Mouse (Mus musculus) forebrain, embryonic 14.5 days (tissue): ENCODE results near the gene Usp50. TPM values are rescaled to one million over a fixed set of nuclear protein-coding genes. Genes with fewer than 3 reads are reported as not detected.

Experiments
- ATAC-seq: fragments of 200-750 bp; cut with Nextera tagmentation; 2 replicates; pipeline ENCODE4 v1.8.0; 2017; ENCODE audit warnings: mild to moderate bottlenecking, moderate library complexity
- DNase-seq: peaks from one replicate; pipeline ENCODE4 v3.0.0-alpha.2; 2015; ENCODE audit warnings: low spot score
- H3K27ac ChIP-seq: fragments of 300-500 bp; sonication (generic); 2 replicates; pipeline ENCODE4 v1.5.1; 2014; ENCODE audit warnings: low read depth, mild to moderate bottlenecking, control low read depth, low read length, moderate library complexity
- H3K27me3 ChIP-seq: fragments of 300-500 bp; sonication (generic); replicated peaks from 2 replicates; pipeline ENCODE4 v1.6.1; 2014; ENCODE audit warnings: low read length, control low read depth, mixed read lengths; ENCODE audit not compliant: control insufficient read depth, insufficient read depth
- H3K36me3 ChIP-seq: fragments of 300-500 bp; sonication (generic); 2 replicates; pipeline ENCODE4 v1.6.1; 2014; ENCODE audit warnings: low read length, control low read depth; ENCODE audit not compliant: control insufficient read depth, insufficient read depth
- H3K4me1 ChIP-seq: fragments of 300-500 bp; sonication (generic); 2 replicates; pipeline ENCODE4 v1.6.1; 2014; ENCODE audit warnings: antibody characterized with exemption, low read length, control low read depth; ENCODE audit not compliant: control insufficient read depth, insufficient read depth
- H3K4me2 ChIP-seq: fragments of 300-500 bp; sonication (generic); 2 replicates; pipeline ENCODE4 v1.6.1; 2014; ENCODE audit warnings: mild to moderate bottlenecking, control low read depth, low read length
- H3K4me3 ChIP-seq: fragments of 300-500 bp; sonication (generic); 2 replicates; pipeline ENCODE4 v1.5.1; 2014; ENCODE audit warnings: low read depth, low read length, control low read depth
- H3K9ac ChIP-seq: fragments of 300-500 bp; sonication (generic); 2 replicates; pipeline ENCODE4 v1.6.1; 2014; ENCODE audit warnings: mild to moderate bottlenecking, low read length, control low read depth, moderate library complexity
- H3K9me3 ChIP-seq: fragments of 300-500 bp; sonication (generic); replicated peaks from 2 replicates; pipeline ENCODE4 v1.6.1; 2016; ENCODE audit warnings: low read length, control low read depth, mixed read lengths; ENCODE audit not compliant: control insufficient read depth
- WGBS: fragments of 180-500 bp; shearing (Covaris S2); extraction: QIAGEN DNeasy Blood & Tissue Kit; methylation state at CpG from one replicate; pipeline ENCODE4 v1.1.7; 2014; 5-methylcytosine and 5-hydroxymethylcytosine counted together
- polyA plus RNA-seq: library from polyadenylated mRNA; unstranded; fragments of >200 nt; fragmentation: Nextera tagmentation; extraction: Ambion mirVana; gene quantifications from 2 replicates; pipeline ENCODE4 v1.2.1, GENCODE M21; 2014

Usp50 gene
- polyA plus RNA-seq, 1 experiment from 2014 or later, result 2.2 TPM

DNA sequence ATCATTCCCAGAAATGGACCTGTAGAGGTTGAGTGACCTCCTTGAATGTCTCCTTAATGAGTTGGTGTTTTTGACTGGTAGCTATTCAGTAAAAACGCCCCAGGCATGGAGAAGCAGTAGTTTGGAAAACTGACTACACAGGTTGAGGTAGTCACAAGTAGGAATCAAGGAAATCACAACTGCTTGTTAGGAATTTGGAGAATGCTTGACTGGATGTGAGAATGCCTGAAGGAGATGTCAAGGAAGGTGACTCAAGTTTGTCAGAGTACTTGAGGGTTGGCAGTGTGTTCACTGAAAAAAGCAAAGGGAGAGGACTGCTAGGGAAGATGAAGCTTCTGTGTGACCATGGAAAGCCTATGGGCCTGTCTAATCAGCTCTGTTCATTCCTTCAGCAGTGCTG is 105.9 kb downstream of the Usp50 start:
- WGBS, result 91% methylated on average over 1 of the region's 1 CpGs
- Histone ChIP-seq H3K9ac (no peak overlapping the region), H3K36me3 (peaks cover 3% of the 10 kb centered on the region), H3K9me3 (no peaks in the 10 kb centered on the region; the same call in 1 of the 2 replicates), H3K4me1 (peaks cover 21% of the 10 kb centered on the region; the same call in 1 of the 2 replicates), H3K27me3 (no peaks in the 10 kb centered on the region), H3K27ac (no peak overlapping the region), H3K4me2 (no peak overlapping the region; the same call in 1 of the 2 replicates), H3K4me3 (no peak overlapping the region)
- ATAC-seq (no peak), DNase-seq (no peak)

DNA sequence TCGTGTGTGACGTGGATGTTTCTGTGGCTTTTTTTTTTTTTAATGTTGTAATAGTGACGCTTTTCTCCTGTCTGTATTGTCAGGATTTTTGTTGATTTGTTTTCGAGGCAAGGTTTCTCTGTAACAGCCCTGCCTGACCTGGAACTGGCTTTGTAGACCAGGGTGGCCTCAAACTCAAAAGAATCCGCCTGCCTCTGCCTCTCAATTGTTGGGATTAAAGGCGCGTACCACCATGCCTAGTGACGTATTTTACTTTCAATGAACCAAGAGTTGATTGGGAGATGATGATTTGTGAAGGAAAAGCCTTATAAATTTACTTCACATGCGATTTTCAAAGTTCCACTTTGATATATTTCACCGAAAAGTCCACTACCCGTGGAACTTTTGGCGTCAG is 107.2 kb downstream of the Usp50 start, which contains the start of gene Gabpb1:
Gabpb1 (minus strand) TSS at position 216 of the 394 bp plus-strand sequence.
- no peaks in the 10 kb centered on the region; the same call in 1 of the 2 replicates for H3K9me3 ChIP-seq
- H3K27ac ChIP-seq, result peak within 1 kb of the TSS; percentile 100
- peak within 1 kb of the TSS; percentile 99 for H3K9ac ChIP-seq
- peaks cover 27% of the 10 kb centered on the region for H3K4me1 ChIP-seq
- H3K4me2 ChIP-seq, result peak within 1 kb of the TSS; percentile 57
- 24% methylated on average over 12 of the region's 12 CpGs for WGBS
- ATAC-seq (no peak), DNase-seq (peak; percentile 25)
- peaks cover 3% of the 10 kb centered on the region; the same call in 1 of the 2 replicates for H3K36me3 ChIP-seq
- peak within 1 kb of the TSS; percentile 97 for H3K4me3 ChIP-seq
- H3K27me3 ChIP-seq, result no peaks in the 10 kb centered on the region

DNA sequence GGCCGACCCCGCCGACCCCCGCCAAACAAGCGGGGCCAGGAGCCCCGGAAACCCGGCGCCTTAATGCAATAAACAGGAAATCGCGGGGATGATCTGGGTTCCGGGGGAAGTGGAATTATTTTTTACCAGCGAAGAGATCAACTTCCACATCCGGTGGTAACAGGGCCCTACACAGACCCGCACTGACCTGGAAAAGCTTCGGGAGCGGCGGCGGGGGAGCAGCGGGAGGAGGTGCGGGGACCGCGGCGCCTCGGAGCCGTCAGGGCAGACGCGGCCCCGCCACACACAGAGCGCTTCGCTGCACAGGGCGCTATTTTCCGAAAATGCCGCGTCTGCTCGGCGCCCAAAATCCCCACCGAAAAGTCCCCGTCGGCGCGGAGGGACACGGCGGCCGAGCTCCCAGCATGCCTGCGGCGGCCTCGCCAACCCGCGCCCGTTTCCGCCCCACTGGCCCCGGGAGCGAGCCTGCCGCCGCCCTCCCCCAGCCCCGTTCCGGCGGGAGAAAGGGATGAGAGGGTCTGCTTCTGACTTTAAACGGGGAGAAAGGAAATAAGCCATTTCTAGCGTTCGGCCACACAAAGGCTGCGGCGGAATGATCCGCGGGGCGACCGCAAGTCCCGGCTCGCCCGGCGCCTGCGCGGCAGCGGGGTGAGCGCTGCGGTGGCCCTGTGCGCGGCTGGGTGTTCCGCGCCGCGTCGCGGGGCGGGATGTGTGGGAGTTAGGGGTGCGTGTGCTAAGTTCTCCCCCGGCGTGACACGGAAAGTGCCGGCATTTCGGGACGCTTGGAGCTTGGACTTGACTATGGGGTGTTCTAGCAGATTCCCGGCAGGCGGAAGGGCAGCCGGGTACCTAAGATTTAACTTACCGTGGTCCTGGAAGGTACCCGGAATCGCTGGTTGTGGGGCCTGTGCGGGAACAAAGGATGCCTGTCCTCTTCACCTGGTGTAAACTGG is 107.8 kb downstream of the Usp50 start:
- Histone ChIP-seq H3K4me2 (peak overlapping the region; percentile 57), H3K27ac (peak overlapping the region; percentile 100), H3K9me3 (no peaks in the 10 kb centered on the region; the same call in 1 of the 2 replicates), H3K27me3 (no peaks in the 10 kb centered on the region), H3K4me1 (peaks cover 27% of the 10 kb centered on the region), H3K4me3 (peak overlapping the region; percentile 97), H3K9ac (peak overlapping the region; percentile 99), H3K36me3 (peaks cover 3% of the 10 kb centered on the region; the same call in 1 of the 2 replicates)
- WGBS, result under 1% methylated on average over 96 of the region's 99 CpGs
- ATAC-seq, result peak; percentile 94
- DNase-seq, result peak; percentile 94

DNA sequence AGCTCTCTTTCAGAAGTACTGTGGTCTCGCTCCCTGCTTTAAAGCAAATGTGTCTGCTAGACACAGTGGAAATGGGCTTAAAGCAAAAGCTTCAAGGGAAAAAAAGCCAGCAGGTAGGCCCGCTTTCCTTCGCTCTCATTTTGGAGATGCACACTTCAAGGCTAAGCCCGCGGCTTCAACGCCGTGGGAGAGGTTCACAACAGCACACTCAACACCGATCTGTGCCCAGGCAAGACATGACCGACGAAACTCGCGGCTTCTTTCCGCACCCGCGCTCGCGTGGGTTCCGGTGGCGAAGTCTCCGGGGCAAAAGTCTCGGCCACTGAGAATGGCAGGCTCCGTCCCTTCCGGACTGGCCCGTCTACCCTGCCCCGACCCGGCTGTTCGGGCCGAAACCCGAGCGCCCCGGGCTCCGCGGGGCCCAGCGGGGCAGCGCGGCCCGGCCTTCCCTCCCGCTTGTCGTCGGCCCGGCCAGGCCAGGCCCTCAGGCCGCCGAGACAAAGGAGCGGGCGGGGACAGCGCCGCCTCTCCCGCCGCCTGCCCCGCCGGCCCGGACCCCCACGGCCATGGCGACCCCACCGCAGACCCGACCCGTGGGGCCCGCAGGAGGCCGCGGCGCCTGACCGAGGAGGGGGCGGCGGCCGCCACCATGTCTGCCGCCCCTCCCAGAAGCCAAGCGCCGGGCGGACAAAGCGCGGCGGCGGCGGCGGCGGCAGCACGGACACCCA is 108.7 kb downstream of the Usp50 start:
- peaks cover 3% of the 10 kb centered on the region; the same call in 1 of the 2 replicates for H3K36me3 ChIP-seq
- 1% methylated on average over 74 of the region's 77 CpGs for WGBS
- H3K27me3 ChIP-seq, result no peaks in the 10 kb centered on the region
- DNase-seq (peak; percentile 20), ATAC-seq (peak; percentile 52)
- H3K27ac ChIP-seq, result peak overlapping the region; percentile 100
- H3K4me1 ChIP-seq, result peaks cover 27% of the 10 kb centered on the region
- peak overlapping the region; percentile 99 for H3K9ac ChIP-seq
- peak overlapping the region; percentile 97 for H3K4me3 ChIP-seq
- H3K4me2 ChIP-seq, result peak overlapping the region; percentile 57
- H3K9me3 ChIP-seq, result no peaks in the 10 kb centered on the region

DNA sequence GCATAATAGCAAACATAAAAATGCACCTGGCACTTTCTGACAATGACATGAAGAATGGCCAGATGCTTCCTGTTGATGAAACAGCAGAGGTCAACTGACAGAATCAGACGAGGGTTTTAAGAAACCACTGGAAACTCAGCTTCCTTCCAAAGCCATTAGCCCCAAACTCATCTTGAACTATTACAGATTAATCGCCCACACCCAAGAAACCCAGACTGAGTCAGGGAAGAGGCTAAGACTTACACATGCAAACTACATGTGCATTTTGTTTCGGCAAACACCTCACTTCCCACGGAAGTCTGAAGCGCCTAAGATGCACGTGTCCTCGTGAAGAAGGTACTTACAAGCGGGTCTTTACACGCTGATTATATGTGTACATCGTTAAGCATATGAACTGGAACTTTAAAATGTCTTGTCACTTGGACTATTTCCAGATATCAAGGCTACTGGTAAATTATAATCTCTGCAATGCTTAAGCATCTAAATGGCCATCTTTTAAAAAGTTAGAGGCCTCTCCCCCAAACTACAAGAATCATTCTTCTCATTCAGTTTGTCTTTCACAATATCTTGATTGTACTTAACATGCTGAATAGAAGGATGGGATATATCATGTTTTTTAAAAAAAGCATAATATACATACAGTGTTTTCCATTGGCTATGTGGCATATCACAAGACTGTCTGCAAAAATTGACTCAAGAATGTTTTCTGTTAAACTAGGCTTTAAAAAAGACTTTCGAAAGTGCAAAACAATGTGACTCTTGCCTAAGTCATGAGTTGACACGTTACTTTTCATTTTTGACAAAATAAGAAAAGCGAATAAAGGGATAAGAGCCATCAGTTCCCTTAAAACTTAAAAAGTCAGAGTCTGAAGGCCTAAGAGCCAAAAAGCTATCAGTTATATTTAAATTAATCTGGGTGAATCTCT is 109.7 kb downstream of the Usp50 start:
- DNase-seq (no peak), ATAC-seq (no peak)
- H3K27ac ChIP-seq, result no peak overlapping the region
- no peaks in the 10 kb centered on the region for H3K27me3 ChIP-seq
- H3K4me3 ChIP-seq, result peak overlapping the region; percentile 97
- 64% methylated on average over 13 of the region's 13 CpGs for whole genome bisulfite sequencing
- peaks cover 27% of the 10 kb centered on the region for H3K4me1 ChIP-seq
- H3K9me3 ChIP-seq, result no peaks in the 10 kb centered on the region
- peak overlapping the region; percentile 99 for H3K9ac ChIP-seq
- peak overlapping the region; percentile 57 for H3K4me2 ChIP-seq
- no peaks in the 10 kb centered on the region for H3K36me3 ChIP-seq

DNA sequence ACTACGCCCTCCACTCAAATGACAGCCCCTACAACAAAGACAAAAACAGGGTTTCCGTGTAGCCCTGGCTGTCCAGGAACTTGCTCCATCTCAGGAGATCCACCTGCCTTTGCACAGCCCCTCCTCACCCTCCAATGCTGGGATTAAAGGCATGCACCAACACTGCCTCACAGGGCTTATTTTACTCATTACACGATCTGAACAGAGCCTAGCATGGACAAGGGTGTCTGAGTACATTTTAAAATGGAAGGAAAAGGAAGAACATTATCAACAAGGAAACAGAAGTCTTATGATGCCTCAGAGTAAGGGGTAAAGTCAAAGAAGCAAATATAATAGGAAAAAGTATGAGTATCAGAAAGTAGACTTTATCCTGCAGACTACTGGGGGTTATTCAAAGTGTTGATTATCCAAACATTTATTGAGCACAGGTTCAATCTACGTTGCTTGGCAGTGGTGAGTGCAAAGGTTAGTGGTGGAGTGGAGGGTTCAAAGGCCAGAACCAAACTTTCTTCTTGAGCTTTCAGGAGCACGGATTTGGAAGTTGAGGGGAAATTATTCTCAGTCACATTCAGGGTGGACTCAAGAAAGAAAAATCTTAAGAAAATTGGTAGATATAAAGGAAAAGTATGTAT is 114.5 kb downstream of the Usp50 start:
- no peak overlapping the region for H3K27ac ChIP-seq
- no peak overlapping the region for H3K4me3 ChIP-seq
- no peaks in the 10 kb centered on the region for H3K9me3 ChIP-seq
- DNase-seq, result no peak
- 92% methylated on average over 5 of the region's 5 CpGs for WGBS
- no peak overlapping the region for H3K9ac ChIP-seq
- H3K36me3 ChIP-seq, result no peaks in the 10 kb centered on the region
- peaks cover 17% of the 10 kb centered on the region for H3K4me1 ChIP-seq
- no peaks in the 10 kb centered on the region for H3K27me3 ChIP-seq
- ATAC-seq, result no peak
- H3K4me2 ChIP-seq, result no peak overlapping the region

DNA sequence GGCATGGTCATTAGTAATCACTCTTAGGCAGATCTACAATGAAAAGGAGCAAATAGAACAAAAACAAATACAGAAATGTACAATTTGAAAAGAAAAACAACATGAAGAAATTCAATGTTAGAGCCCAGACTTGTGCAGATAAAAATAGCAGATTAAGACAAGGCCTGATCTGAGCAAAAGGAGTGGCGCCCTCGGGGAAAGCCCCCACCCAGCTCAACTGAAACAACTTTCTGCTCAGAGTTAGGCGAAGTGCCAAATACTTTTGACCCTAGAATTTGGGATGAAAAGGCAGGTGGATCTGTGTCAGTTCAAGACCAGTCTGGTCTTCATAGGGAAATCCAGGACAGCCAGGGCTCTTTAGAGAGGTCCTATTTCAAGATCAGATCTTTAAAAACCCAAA is 117.3 kb downstream of the Usp50 start:
- no peak overlapping the region for H3K27ac ChIP-seq
- no peak overlapping the region for H3K4me2 ChIP-seq
- no peaks in the 10 kb centered on the region for H3K9me3 ChIP-seq
- no peaks in the 10 kb centered on the region for H3K27me3 ChIP-seq
- ATAC-seq (no peak), DNase-seq (no peak)
- H3K4me3 ChIP-seq, result no peak overlapping the region
- no peaks in the 10 kb centered on the region for H3K36me3 ChIP-seq
- no peaks in the 10 kb centered on the region for H3K4me1 ChIP-seq
- 95% methylated on average over 3 of the region's 3 CpGs for WGBS
- H3K9ac ChIP-seq, result no peak overlapping the region

DNA sequence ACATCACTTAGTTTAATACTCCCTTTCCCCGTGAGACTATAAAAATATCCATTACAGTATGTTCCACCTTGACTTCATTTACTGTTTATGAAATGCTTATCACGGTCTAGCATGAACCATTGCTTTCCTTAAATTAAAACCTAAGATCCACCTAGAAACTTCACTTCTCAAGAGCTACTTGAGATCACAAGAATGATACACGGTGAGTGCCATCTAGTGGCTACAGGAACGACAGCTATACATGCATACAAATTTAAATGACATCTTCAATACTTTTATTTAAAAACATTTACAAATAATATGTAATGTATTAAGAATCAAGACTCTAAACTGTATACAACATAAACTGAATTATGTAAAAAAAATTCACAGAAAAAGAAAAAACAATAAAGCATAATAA is 119.8 kb downstream of the Usp50 start:
- Histone ChIP-seq H3K4me1 (no peaks in the 10 kb centered on the region), H3K27ac (no peak overlapping the region), H3K27me3 (no peaks in the 10 kb centered on the region), H3K4me3 (no peak overlapping the region), H3K9ac (no peak overlapping the region), H3K9me3 (no peaks in the 10 kb centered on the region), H3K36me3 (no peaks in the 10 kb centered on the region), H3K4me2 (no peak overlapping the region)
- DNase-seq, result peak; percentile 73
- no peak for ATAC-seq
- WGBS, result 61% methylated on average over 4 of the region's 4 CpGs
